Mouse (Mus musculus): ENCODE results near the gene Ppp4r2. TPM values are rescaled to one million over a fixed set of nuclear protein-coding genes. Genes with fewer than 3 reads are reported as not detected.

The Ppp4r2 gene
- polyA plus RNA-seq (2017; shearing (Covaris generic)), result 58.9 TPM

GRCm38 (mm10) chr6:100833355-100833754 is at the start of gene Ppp4r2:
Gene Ppp4r2 (plus strand): TSS chr6:100833622.

Other genes with a start within 250 kb of the Ppp4r2 start
- 7.6 TPM for gene Shq1, start 162.5 kb upstream of the Ppp4r2 start, polyA plus RNA-seq (2017; shearing (Covaris generic))
- 0.06 TPM for gene Gxylt2, start 128.9 kb upstream of the Ppp4r2 start, polyA plus RNA-seq (2017; shearing (Covaris generic))

Data from effector memory CD4-positive, alpha-beta T cell, adult 7 months (primary cell).